Mouse (Mus musculus): ENCODE results near the gene Lrmda. TPM values are rescaled to one million over a fixed set of nuclear protein-coding genes. Genes with fewer than 3 reads are reported as not detected.

Lrmda gene
- polyA plus RNA-seq, 1 experiment from 2014 or later: 0.95 TPM

DNA sequence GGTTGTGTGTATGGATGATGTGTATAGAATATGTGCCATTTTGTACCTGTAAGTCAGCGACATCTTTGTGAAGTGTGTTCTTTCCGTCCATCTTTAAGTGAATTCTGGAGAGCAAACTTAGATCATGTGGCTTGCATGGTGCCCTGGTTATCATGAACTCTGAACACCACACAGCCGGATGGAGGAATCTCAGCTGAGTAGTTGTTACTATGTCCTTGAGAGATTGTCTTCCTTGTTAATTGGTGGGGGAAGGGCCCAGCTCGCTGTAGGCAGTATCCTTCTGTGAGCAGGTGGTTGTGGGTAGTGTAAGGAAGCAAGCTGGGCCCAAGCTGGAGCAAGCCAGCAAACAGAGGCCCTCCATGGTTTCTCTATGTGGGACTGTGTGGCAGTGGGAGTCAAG is 89.9 kb downstream of the Lrmda start:
- H3K4me3 ChIP-seq (ENCODE audit: control insufficient read depth in 1 of 2, insufficient read depth in 1 of 2, low read depth in 1 of 2, low read length in 2 of 2): no peak overlapping the region
- no peaks in the 10 kb centered on the region for H3K9me3 ChIP-seq (ENCODE audit: control insufficient read depth, low read length)
- no peaks in the 10 kb centered on the region for H3K36me3 ChIP-seq (ENCODE audit: control insufficient read depth, insufficient read depth, low read length)
- 66% methylated on average over 4 of the region's 4 CpGs for WGBS
- no peak overlapping the region for H3K9ac ChIP-seq (ENCODE audit: low read length)
- peaks cover 2 to 10% of the 10 kb centered on the region in 2 experiments; a peak in 1 of 4 replicates for H3K4me1 ChIP-seq (ENCODE audit: control insufficient read depth in 2 of 2, insufficient read depth in 2 of 2, low read length in 2 of 2)
- no peak overlapping the region for H3K27ac ChIP-seq (replicated peaks in 1 of 2; ENCODE audit: control insufficient read depth in 1 of 2, insufficient read depth in 1 of 2, low read depth in 2 of 2, low read length in 2 of 2)
- peaks cover 28% of the 10 kb centered on the region; the same call in 1 of the 2 replicates for H3K27me3 ChIP-seq (ENCODE audit: control insufficient read depth, insufficient read depth, low read length)
- ATAC-seq (ENCODE audit: insufficient number of reproducible peaks, insufficient read depth, low FRiP score, low read depth): no peak
- H3K4me2 ChIP-seq (ENCODE audit: low read length): no peak overlapping the region

GRCm38 (mm10) chr14:22113463-22114361 is 94.2 kb downstream of the Lrmda start:
- Histone ChIP-seq H3K9me3 (ENCODE audit: control insufficient read depth, low read length) (no peaks in the 10 kb centered on the region), H3K4me1 (ENCODE audit: control insufficient read depth in 2 of 2, insufficient read depth in 2 of 2, low read length in 2 of 2) (peaks cover 0 to 2% of the 10 kb centered on the region in 2 experiments; a peak in 1 of 4 replicates), H3K36me3 (ENCODE audit: control insufficient read depth, insufficient read depth, low read length) (no peaks in the 10 kb centered on the region), H3K4me3 (ENCODE audit: control insufficient read depth in 1 of 2, insufficient read depth in 1 of 2, low read depth in 1 of 2, low read length in 2 of 2) (no peak overlapping the region), H3K4me2 (ENCODE audit: low read length) (no peak overlapping the region), H3K27ac (replicated peaks in 1 of 2; ENCODE audit: control insufficient read depth in 1 of 2, insufficient read depth in 1 of 2, low read depth in 2 of 2, low read length in 2 of 2) (no peak overlapping the region), H3K9ac (ENCODE audit: low read length) (no peak overlapping the region), H3K27me3 (ENCODE audit: control insufficient read depth, insufficient read depth, low read length) (peaks cover 18% of the 10 kb centered on the region; the same call in 1 of the 2 replicates)
- 69% methylated on average over 8 of the region's 8 CpGs for WGBS
- ATAC-seq (ENCODE audit: insufficient number of reproducible peaks, insufficient read depth, low FRiP score, low read depth): no peak

- H3K27me3 ChIP-seq (ENCODE audit: control insufficient read depth, insufficient read depth, low read length): peaks cover 18% of the 10 kb centered on the region; the same call in 1 of the 2 replicates
- no peak overlapping the region for H3K4me3 ChIP-seq (ENCODE audit: control insufficient read depth in 1 of 2, insufficient read depth in 1 of 2, low read depth in 1 of 2, low read length in 2 of 2)
- WGBS: 37% methylated on average over 18 of the region's 18 CpGs
- H3K36me3 ChIP-seq (ENCODE audit: control insufficient read depth, insufficient read depth, low read length): no peaks in the 10 kb centered on the region
- no peaks in the 10 kb centered on the region for H3K9me3 ChIP-seq (ENCODE audit: control insufficient read depth, low read length)
- H3K9ac ChIP-seq (ENCODE audit: low read length): no peak overlapping the region
- no peak overlapping the region for H3K27ac ChIP-seq (replicated peaks in 1 of 2; ENCODE audit: control insufficient read depth in 1 of 2, insufficient read depth in 1 of 2, low read depth in 2 of 2, low read length in 2 of 2)
- ATAC-seq (ENCODE audit: insufficient number of reproducible peaks, insufficient read depth, low FRiP score, low read depth): no peak
- no peak overlapping the region for H3K4me2 ChIP-seq (ENCODE audit: low read length)
- peaks cover 0 to 2% of the 10 kb centered on the region in 2 experiments; a peak in 1 of 4 replicates for H3K4me1 ChIP-seq (ENCODE audit: control insufficient read depth in 2 of 2, insufficient read depth in 2 of 2, low read length in 2 of 2)
Observed at GRCm38 (mm10) chr14:22114651-22115351, 95.3 kb downstream of the Lrmda start.

DNA sequence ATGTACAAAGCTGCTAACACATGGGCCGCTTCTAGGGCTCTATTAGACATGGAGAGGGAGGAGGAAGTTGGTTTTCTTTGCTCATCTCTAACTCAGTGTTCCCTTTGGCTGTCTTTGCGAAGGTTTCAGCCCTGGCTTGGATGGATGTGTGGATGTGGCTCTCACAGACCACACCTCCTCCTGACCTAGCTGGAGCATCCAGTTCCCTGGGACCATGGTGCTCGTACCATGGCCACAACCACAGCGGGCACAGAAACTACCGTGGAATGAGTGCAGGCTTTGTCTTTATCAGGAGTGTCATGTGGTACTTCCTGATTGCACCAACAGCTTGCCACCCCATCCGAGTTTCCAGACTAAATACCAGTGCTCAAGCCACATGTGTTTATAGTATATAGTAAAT is 98.6 kb downstream of the Lrmda start:
- ATAC-seq (ENCODE audit: insufficient number of reproducible peaks, insufficient read depth, low FRiP score, low read depth): no peak

DNA sequence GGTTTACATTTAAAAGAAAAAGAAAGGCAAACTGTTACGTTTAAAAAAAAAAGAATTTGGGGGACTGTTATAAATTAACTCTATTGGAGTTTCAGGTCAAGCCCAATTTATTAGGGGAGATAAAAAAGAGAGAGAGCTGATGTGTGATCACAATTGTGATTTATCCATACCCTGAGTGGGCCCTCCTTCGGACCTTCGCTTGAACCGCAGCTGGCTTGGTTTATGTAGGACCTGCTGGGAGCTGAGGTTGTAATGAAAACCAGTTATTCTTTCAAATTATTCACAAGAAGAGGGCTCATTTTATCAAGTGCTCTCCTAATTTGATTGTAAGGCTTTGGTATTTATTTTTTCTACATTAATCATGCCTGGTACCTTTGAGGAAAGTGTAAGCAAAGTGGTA is 99.0 kb downstream of the Lrmda start:
- Histone ChIP-seq H3K9ac (ENCODE audit: low read length) (no peak overlapping the region), H3K4me2 (ENCODE audit: low read length) (no peak overlapping the region), H3K4me3 (ENCODE audit: control insufficient read depth in 1 of 2, insufficient read depth in 1 of 2, low read depth in 1 of 2, low read length in 2 of 2) (no peak overlapping the region), H3K27me3 (ENCODE audit: control insufficient read depth, insufficient read depth, low read length) (peaks cover 4% of the 10 kb centered on the region; the same call in 1 of the 2 replicates), H3K36me3 (ENCODE audit: control insufficient read depth, insufficient read depth, low read length) (no peaks in the 10 kb centered on the region), H3K9me3 (ENCODE audit: control insufficient read depth, low read length) (no peaks in the 10 kb centered on the region), H3K4me1 (ENCODE audit: control insufficient read depth in 2 of 2, insufficient read depth in 2 of 2, low read length in 2 of 2) (peaks cover 0 to 2% of the 10 kb centered on the region in 2 experiments; a peak in 1 of 4 replicates), H3K27ac (replicated peaks in 1 of 2; ENCODE audit: control insufficient read depth in 1 of 2, insufficient read depth in 1 of 2, low read depth in 2 of 2, low read length in 2 of 2) (no peak overlapping the region)
- ATAC-seq (ENCODE audit: insufficient number of reproducible peaks, insufficient read depth, low FRiP score, low read depth): no peak
- 88% methylated on average over 4 of the region's 4 CpGs for WGBS

More for the DNA sequence above, 98.6 kb downstream of the Lrmda start:
- Histone ChIP-seq H3K4me3 (ENCODE audit: control insufficient read depth in 1 of 2, insufficient read depth in 1 of 2, low read depth in 1 of 2, low read length in 2 of 2) (no peak overlapping the region), H3K36me3 (ENCODE audit: control insufficient read depth, insufficient read depth, low read length) (no peaks in the 10 kb centered on the region), H3K4me2 (ENCODE audit: low read length) (no peak overlapping the region), H3K27ac (replicated peaks in 1 of 2; ENCODE audit: control insufficient read depth in 1 of 2, insufficient read depth in 1 of 2, low read depth in 2 of 2, low read length in 2 of 2) (no peak overlapping the region), H3K9ac (ENCODE audit: low read length) (no peak overlapping the region), H3K4me1 (ENCODE audit: control insufficient read depth in 2 of 2, insufficient read depth in 2 of 2, low read length in 2 of 2) (peaks cover 0 to 2% of the 10 kb centered on the region in 2 experiments; a peak in 1 of 4 replicates), H3K9me3 (ENCODE audit: control insufficient read depth, low read length) (no peaks in the 10 kb centered on the region), H3K27me3 (ENCODE audit: control insufficient read depth, insufficient read depth, low read length) (peaks cover 6% of the 10 kb centered on the region; the same call in 1 of the 2 replicates)
- WGBS: 62% methylated on average over 6 of the region's 6 CpGs

DNA sequence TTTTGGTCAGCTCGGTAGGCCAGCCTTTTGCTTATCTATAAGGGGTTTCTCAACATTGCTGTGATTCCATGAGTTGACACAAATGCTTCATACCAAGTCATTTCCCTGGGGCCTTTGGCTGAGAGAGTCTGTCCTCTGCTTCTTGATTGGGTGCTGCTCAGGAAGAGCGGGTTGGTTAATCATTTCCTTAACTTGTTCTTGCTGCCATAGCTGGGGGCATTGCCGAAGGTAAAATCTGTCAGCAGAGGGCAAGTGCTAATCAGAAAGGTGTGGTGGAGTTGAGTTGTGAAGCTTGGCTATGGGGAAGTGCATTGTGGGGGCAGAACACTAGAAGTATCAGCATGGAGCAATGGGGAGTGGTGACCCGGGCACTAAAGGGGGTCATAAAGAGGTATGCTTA is 106.8 kb downstream of the Lrmda start:
- Histone ChIP-seq H3K9ac (ENCODE audit: low read length) (no peak overlapping the region), H3K36me3 (ENCODE audit: control insufficient read depth, insufficient read depth, low read length) (no peaks in the 10 kb centered on the region), H3K9me3 (ENCODE audit: control insufficient read depth, low read length) (no peaks in the 10 kb centered on the region), H3K27me3 (ENCODE audit: control insufficient read depth, insufficient read depth, low read length) (no peaks in the 10 kb centered on the region), H3K4me2 (ENCODE audit: low read length) (no peak overlapping the region), H3K27ac (replicated peaks in 1 of 2; ENCODE audit: control insufficient read depth in 1 of 2, insufficient read depth in 1 of 2, low read depth in 2 of 2, low read length in 2 of 2) (no peak overlapping the region), H3K4me3 (ENCODE audit: control insufficient read depth in 1 of 2, insufficient read depth in 1 of 2, low read depth in 1 of 2, low read length in 2 of 2) (no peak overlapping the region), H3K4me1 (ENCODE audit: control insufficient read depth in 2 of 2, insufficient read depth in 2 of 2, low read length in 2 of 2) (peaks cover 0 to 2% of the 10 kb centered on the region in 2 experiments; a peak in 1 of 4 replicates)
- WGBS: 68% methylated on average over 4 of the region's 4 CpGs
- ATAC-seq (ENCODE audit: insufficient number of reproducible peaks, insufficient read depth, low FRiP score, low read depth): no peak

GRCm38 (mm10) chr14:22126859-22127258 is 107.3 kb downstream of the Lrmda start:
- Histone ChIP-seq H3K4me3 (ENCODE audit: control insufficient read depth in 1 of 2, insufficient read depth in 1 of 2, low read depth in 1 of 2, low read length in 2 of 2) (no peak overlapping the region), H3K36me3 (ENCODE audit: control insufficient read depth, insufficient read depth, low read length) (no peaks in the 10 kb centered on the region), H3K9ac (ENCODE audit: low read length) (no peak overlapping the region), H3K27me3 (ENCODE audit: control insufficient read depth, insufficient read depth, low read length) (no peaks in the 10 kb centered on the region), H3K4me1 (ENCODE audit: control insufficient read depth in 2 of 2, insufficient read depth in 2 of 2, low read length in 2 of 2) (peaks cover 0 to 2% of the 10 kb centered on the region in 2 experiments; a peak in 1 of 4 replicates), H3K4me2 (ENCODE audit: low read length) (no peak overlapping the region), H3K9me3 (ENCODE audit: control insufficient read depth, low read length) (no peaks in the 10 kb centered on the region), H3K27ac (replicated peaks in 1 of 2; ENCODE audit: control insufficient read depth in 1 of 2, insufficient read depth in 1 of 2, low read depth in 2 of 2, low read length in 2 of 2) (no peak overlapping the region)
- WGBS: 89% methylated on average over 6 of the region's 6 CpGs
- no peak for ATAC-seq (ENCODE audit: insufficient number of reproducible peaks, insufficient read depth, low FRiP score, low read depth)

All from heart, embryonic 14.5 days (tissue).